Mouse (Mus musculus) MEL (cell line): ENCODE results near the gene Zmiz1. TPM values are rescaled to one million over a fixed set of nuclear protein-coding genes. Genes with fewer than 3 reads are reported as not detected.

ENCODE experiments used
- DNase-seq: peaks from one replicate; pipeline ENCODE4 v3.0.0; 2011; ENCODE audit warnings: low read depth, low spot score
- H3K27ac ChIP-seq: 2 replicates; pipeline ENCODE4 v1.5.1; 2012; ENCODE audit warnings: low read depth, mild to moderate bottlenecking, control low read depth, low read length, moderate library complexity; ENCODE audit not compliant: control insufficient read depth
- H3K27me3 ChIP-seq, 2 experiments: fragments of 150-350 bp in 1 of 2; sonication (generic) in 1 of 2; 2 replicates each; pipeline ENCODE4 v1.6.1; 2012; ENCODE audit warnings: low read length in 2 of 2, mild to moderate bottlenecking in 2 of 2, improper control_type of control experiment in 1 of 2, moderate library complexity in 1 of 2; ENCODE audit not compliant: insufficient read depth in 2 of 2, control insufficient read depth in 1 of 2
- H3K36me3 ChIP-seq, 2 experiments: 2 replicates each; pipeline ENCODE4 v1.6.1; 2012 to 2014; ENCODE audit warnings: low read length in 2 of 2, improper control_type of control experiment in 1 of 2, inconsistent platforms in 1 of 2, mild to moderate bottlenecking in 1 of 2; ENCODE audit not compliant: insufficient read depth in 2 of 2, control insufficient read depth in 1 of 2
- H3K4me1 ChIP-seq, 2 experiments: fragments of 150-350 bp in 1 of 2; sonication (generic) in 1 of 2; 2 replicates each; pipeline ENCODE4 v1.6.1; 2012; ENCODE audit warnings: low read length in 2 of 2, improper control_type of control experiment in 1 of 2, mild to moderate bottlenecking in 1 of 2; ENCODE audit not compliant: insufficient read depth in 2 of 2, control insufficient read depth in 1 of 2
- H3K4me3 ChIP-seq, 2 experiments: fragments of 150-350 bp in 1 of 2; sonication (generic) in 1 of 2; 2 replicates each; pipeline ENCODE4 v1.5.1; 2012; ENCODE audit warnings: low read depth in 2 of 2, low read length in 2 of 2, mild to moderate bottlenecking in 2 of 2, moderate library complexity in 2 of 2, control low read depth in 1 of 2, improper control_type of control experiment in 1 of 2; ENCODE audit not compliant: control insufficient read depth in 1 of 2, insufficient read depth in 1 of 2
- H3K79me2 ChIP-seq: 2 replicates; pipeline ENCODE4 v1.6.1; 2012; ENCODE audit warnings: mild to moderate bottlenecking, low read length, moderate library complexity; ENCODE audit not compliant: control insufficient read depth, poor library complexity, insufficient read depth
- H3K9ac ChIP-seq: 2 replicates; pipeline ENCODE4 v1.6.1; 2012; ENCODE audit warnings: low read depth, mild to moderate bottlenecking, control low read depth, low read length, moderate library complexity; ENCODE audit not compliant: control insufficient read depth, poor library complexity, severe bottlenecking
- H3K9me3 ChIP-seq: fragments of 150-350 bp; sonication (generic); replicated peaks from 2 replicates; pipeline ENCODE4 v1.6.1; 2012; ENCODE audit warnings: mild to moderate bottlenecking, low read length, improper control_type of control experiment, moderate library complexity; ENCODE audit not compliant: insufficient read depth
- BHLHE40 ChIP-seq: IDR thresholded peaks from 2 replicates; pipeline ENCODE4 v1.6.1; 2012; ENCODE audit warnings: low read depth, mild to moderate bottlenecking, inconsistent platforms, low read length, improper control_type of control experiment, borderline replicate concordance
- CHD1 ChIP-seq: IDR thresholded peaks from 2 replicates; pipeline ENCODE4 v1.6.1; 2012; ENCODE audit warnings: low read depth, mild to moderate bottlenecking, inconsistent platforms, low read length, improper control_type of control experiment
- CHD2 ChIP-seq: IDR thresholded peaks from 2 replicates; pipeline ENCODE4 v1.6.1; 2011; ENCODE audit warnings: low read length, improper control_type of control experiment
- CTCF ChIP-seq, 3 experiments: IDR thresholded peaks in 2 of 3; conservative IDR thresholded peaks in 1 of 3; 2 replicates each; pipeline ENCODE4 v1.5.1; 2011 to 2012; ENCODE audit warnings: low read length in 3 of 3, low read depth in 2 of 3, mild to moderate bottlenecking in 2 of 3, improper control_type of control experiment in 1 of 3, inconsistent platforms in 1 of 3, mixed read lengths in 1 of 3, moderate library complexity in 1 of 3; ENCODE audit not compliant: control insufficient read depth in 1 of 3, insufficient read depth in 1 of 3, poor library complexity in 1 of 3, severe bottlenecking in 1 of 3
- EP300 ChIP-seq, 2 experiments: IDR thresholded peaks; 2 replicates each; pipeline ENCODE4 v1.6.1; 2011; ENCODE audit warnings: improper control_type of control experiment in 2 of 2, low read length in 2 of 2, low read depth in 1 of 2, mild to moderate bottlenecking in 1 of 2
- GABPA ChIP-seq: IDR thresholded peaks from 2 replicates; pipeline ENCODE4 v1.6.1; 2012; ENCODE audit warnings: low read depth, mild to moderate bottlenecking, inconsistent platforms, low read length, improper control_type of control experiment, moderate library complexity
- GATA1 ChIP-seq: IDR thresholded peaks from 2 replicates; pipeline ENCODE4 v1.6.1; 2011; ENCODE audit warnings: low read depth, low read length, improper control_type of control experiment
- KAT2A ChIP-seq: conservative IDR thresholded peaks from 2 replicates; pipeline ENCODE4 v1.6.1; 2012; ENCODE audit warnings: low read depth, low read length, improper control_type of control experiment, inconsistent platforms
- MAFK ChIP-seq: IDR thresholded peaks from 2 replicates; pipeline ENCODE4 v1.6.1; 2011; ENCODE audit warnings: low read depth, mild to moderate bottlenecking, low read length, improper control_type of control experiment, borderline replicate concordance
- MAX ChIP-seq: IDR thresholded peaks from 2 replicates; pipeline ENCODE4 v1.6.1; 2011; ENCODE audit warnings: low read length, improper control_type of control experiment
- MAZ ChIP-seq: IDR thresholded peaks from 2 replicates; pipeline ENCODE4 v1.6.1; 2012; ENCODE audit warnings: low read depth, mild to moderate bottlenecking, inconsistent platforms, low read length, improper control_type of control experiment
- MXI1 ChIP-seq: IDR thresholded peaks from 2 replicates; pipeline ENCODE4 v1.6.1; 2011; ENCODE audit warnings: mild to moderate bottlenecking, low read depth, low read length, improper control_type of control experiment
- MYC ChIP-seq: IDR thresholded peaks from 2 replicates; pipeline ENCODE4 v1.6.1; 2011; ENCODE audit warnings: low read depth, mild to moderate bottlenecking, low read length, improper control_type of control experiment, moderate library complexity
- POLR2AphosphoS5 ChIP-seq: IDR thresholded peaks from 2 replicates; pipeline ENCODE4 v1.6.1; 2012; ENCODE audit warnings: low read depth, borderline replicate concordance, mild to moderate bottlenecking, inconsistent platforms, low read length, moderate library complexity, mixed read lengths
- SIN3A ChIP-seq: IDR thresholded peaks from 2 replicates; pipeline ENCODE4 v1.6.1; 2012; ENCODE audit warnings: low read length, improper control_type of control experiment, inconsistent platforms
- TCF12 ChIP-seq: IDR thresholded peaks from 2 replicates; pipeline ENCODE4 v1.6.1; 2014; ENCODE audit warnings: low read depth, mild to moderate bottlenecking, inconsistent platforms, low read length, improper control_type of control experiment, moderate library complexity
- USF2 ChIP-seq, 2 experiments: IDR thresholded peaks; 2 replicates each; pipeline ENCODE4 v1.6.1; 2011 to 2012; ENCODE audit warnings: improper control_type of control experiment in 2 of 2, low read length in 2 of 2, borderline replicate concordance in 1 of 2, inconsistent platforms in 1 of 2, low read depth in 1 of 2, mild to moderate bottlenecking in 1 of 2; ENCODE audit not compliant: insufficient read depth in 1 of 2
- ZKSCAN1 ChIP-seq: IDR thresholded peaks from 2 replicates; pipeline ENCODE4 v1.6.1; 2012; ENCODE audit warnings: low read depth, mild to moderate bottlenecking, inconsistent platforms, low read length, improper control_type of control experiment, moderate library complexity
- ZMIZ1 ChIP-seq: IDR thresholded peaks from 2 replicates; pipeline ENCODE4 v1.6.1; 2012; ENCODE audit warnings: low read depth, mild to moderate bottlenecking, inconsistent platforms, low read length, improper control_type of control experiment, moderate library complexity
- ZNF384 ChIP-seq: IDR thresholded peaks from 2 replicates; pipeline ENCODE4 v1.6.1; 2012; ENCODE audit warnings: low read depth, mild to moderate bottlenecking, inconsistent platforms, low read length, improper control_type of control experiment
- polyA plus RNA-seq, 2 experiments: library from polyadenylated mRNA; stranded (reverse) in 1 of 2; unstranded in 1 of 2; fragments of >175 nt in 1 of 2; fragments of >200 nt in 1 of 2; gene quantifications; 2 replicates each; pipeline versions ENCODE4 v1.2.1 to v1.2.4; 2012; ENCODE audit warnings: low replicate concordance in 2 of 2, low read depth in 1 of 2; ENCODE audit not compliant: insufficient read length in 2 of 2, insufficient read depth in 1 of 2, missing spikeins in 1 of 2
- total RNA-seq: library from RNA; depleted of rRNA; stranded (reverse); fragments of 300-350 nt; gene quantifications from 2 replicates; pipeline ENCODE4 v1.2.3, GENCODE M21; 2012

The Zmiz1 gene
- total and polyA plus RNA-seq, 3 experiments = 2.7 to 19.9 TPM; not detected in 1

- Histone ChIP-seq H3K79me2 (peaks cover 1% of the 10 kb centered on the region; the same call in 1 of the 2 replicates), H3K27ac (no peak overlapping the region), H3K27me3 (no peaks in the 10 kb centered on the region), H3K9me3 (no peaks in the 10 kb centered on the region), H3K4me3 (no peak overlapping the region), H3K4me1 (peaks cover 0 to 10% of the 10 kb centered on the region in 2 experiments; a peak in 2 of 4 replicates), H3K36me3 (peaks cover 0 to 2% of the 10 kb centered on the region in 2 experiments; a peak in 2 of 4 replicates), H3K9ac (no peak overlapping the region)
- DNase-seq = no peak
- no peak for TF ChIP-seq CHD2
- TF ChIP-seq CTCF (IDR thresholded peaks at IDR 0.05 in 2 of 3, conservative IDR thresholded peaks at IDR 0.05 in 1 of 3; ENCODE audit: control insufficient read depth in 1 of 3, insufficient read depth in 1 of 3, low read depth in 2 of 3, low read length in 3 of 3, poor library complexity in 1 of 3, severe bottlenecking in 1 of 3) = no peak
- TF ChIP-seq TCF12 = no peak
- no peak for TF ChIP-seq POLR2AphosphoS5
- no peak for TF ChIP-seq USF2 (IDR thresholded peaks at IDR 0.05; ENCODE audit: borderline replicate concordance in 1 of 2, insufficient read depth in 1 of 2, low read depth in 1 of 2, low read length in 2 of 2)
Observed at GRCm38 (mm10) chr14:25499526-25499925, 40.5 kb downstream of the Zmiz1 start.

DNA sequence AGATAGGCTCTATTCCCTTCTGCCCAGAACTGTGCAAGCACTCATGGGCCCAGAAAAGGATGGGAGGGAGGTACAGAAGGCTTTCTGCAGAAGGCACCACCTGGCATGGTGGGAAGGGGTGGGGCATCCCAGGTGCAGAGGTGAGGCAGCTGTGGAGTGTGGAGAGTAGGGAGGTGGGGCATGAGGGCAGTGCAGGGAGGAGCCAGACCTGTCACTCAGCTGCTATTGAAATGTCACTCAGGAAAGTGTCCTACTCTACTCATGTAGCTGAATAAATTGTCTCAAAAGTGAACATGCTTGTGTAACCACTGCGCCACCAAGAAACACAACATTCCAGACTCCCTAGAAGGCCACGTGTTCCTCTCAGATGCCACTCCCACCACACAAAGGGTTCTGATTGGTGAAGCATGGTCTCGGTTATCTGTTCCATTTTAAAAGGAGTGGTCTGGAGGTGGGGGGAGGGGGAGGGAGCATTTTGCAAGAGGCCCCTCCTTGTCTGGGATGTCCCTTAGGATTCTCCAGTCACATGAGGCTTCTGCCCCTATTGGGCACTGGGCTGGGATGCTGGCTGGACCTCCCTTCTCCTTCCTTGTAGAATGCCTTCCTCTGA is 41.6 kb downstream of the Zmiz1 start:
- no peak overlapping the region for H3K9ac ChIP-seq
- no peaks in the 10 kb centered on the region for H3K9me3 ChIP-seq
- H3K27me3 ChIP-seq = no peaks in the 10 kb centered on the region
- 0 out of 2 replicates have a peak, but pooled peaks cover 1% of the 10 kb centered on the region for H3K79me2 ChIP-seq
- peaks cover 2% of the 10 kb centered on the region in 2 experiments; a peak in 1 of 4 replicates for H3K36me3 ChIP-seq
- DNase-seq = no peak
- H3K4me1 ChIP-seq = peaks cover 0 to 5% of the 10 kb centered on the region in 2 experiments; a peak in 2 of 4 replicates
- no peak overlapping the region for H3K4me3 ChIP-seq
- H3K27ac ChIP-seq = no peak overlapping the region
- TF ChIP-seq KAT2A = no peak
- TF ChIP-seq ZKSCAN1 = no peak
- no peak for TF ChIP-seq MAFK
- no peak for TF ChIP-seq EP300 (IDR thresholded peaks at IDR 0.05; ENCODE audit: low read depth in 1 of 2, low read length in 2 of 2)
- no peak for TF ChIP-seq USF2 (IDR thresholded peaks at IDR 0.05; ENCODE audit: borderline replicate concordance in 1 of 2, insufficient read depth in 1 of 2, low read depth in 1 of 2, low read length in 2 of 2)
- no peak for TF ChIP-seq ZNF384
- TF ChIP-seq MAX = no peak
- no peak for TF ChIP-seq CHD1
- no peak for TF ChIP-seq ZMIZ1
- TF ChIP-seq TCF12 = no peak
- no peak for TF ChIP-seq MYC
- no peak for TF ChIP-seq BHLHE40
- TF ChIP-seq GABPA = no peak
- no peak for TF ChIP-seq MXI1
- no peak for TF ChIP-seq GATA1
- TF ChIP-seq MAZ = no peak
- TF ChIP-seq SIN3A = no peak
